Mouse (Mus musculus): ENCODE data around the gene Thbs2.

DNA sequence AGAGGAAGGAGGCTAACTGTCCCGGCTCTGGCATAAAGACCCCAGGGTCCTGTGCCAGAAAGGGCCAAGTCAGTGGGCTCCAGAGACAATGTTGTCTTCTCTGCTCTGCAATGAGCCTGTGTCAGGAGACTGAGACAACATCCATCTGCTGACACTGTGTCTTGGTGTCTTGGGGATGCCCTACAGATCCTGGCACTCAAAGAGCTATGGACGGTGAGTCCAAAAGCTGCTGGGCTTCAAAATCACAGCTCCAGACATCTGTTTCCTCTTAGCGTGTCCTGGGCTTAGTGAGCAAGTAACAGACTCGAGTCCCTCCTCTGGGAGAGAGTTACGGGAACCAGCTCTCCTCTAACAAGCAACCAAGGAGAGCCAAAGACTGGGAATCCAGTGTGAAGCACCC, 6.2 kb upstream of the Thbs2 start:
- no peak for TF ChIP-seq POLR2A (IDR thresholded peaks at IDR 0.05; ENCODE audit: borderline replicate concordance, insufficient read depth, low read length)
- TF ChIP-seq CTCF (IDR thresholded peaks at IDR 0.05; ENCODE audit: borderline replicate concordance, insufficient read depth, low read depth, low read length), result no peak

Data from cerebellum, adult 2 months (tissue).